Mouse (Mus musculus): ENCODE measurements around the gene Tmem63b.

Tmem63b gene

DNA sequence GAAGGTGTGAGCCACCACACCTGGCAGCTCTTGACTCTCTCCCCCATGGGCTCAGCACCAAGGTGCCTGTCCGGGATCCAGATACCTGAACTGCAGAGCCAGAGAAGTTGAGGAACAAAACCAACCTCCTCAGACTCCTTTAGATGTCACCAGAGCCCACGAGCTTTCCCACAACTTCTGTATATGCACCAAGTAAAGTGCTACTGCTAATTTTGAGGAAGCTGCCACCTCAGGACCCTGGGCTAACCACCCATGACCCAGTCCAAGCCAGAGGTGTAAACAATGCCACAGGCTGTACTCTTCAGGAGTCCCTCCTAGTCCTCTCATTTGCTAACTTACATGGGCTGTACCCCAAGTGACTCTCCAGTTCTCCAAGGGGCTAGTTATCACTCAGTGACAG lies 14.1 kb downstream of the Tmem63b start:
- no peak for DNase-seq (ENCODE audit: low read depth, low spot score)

DNA sequence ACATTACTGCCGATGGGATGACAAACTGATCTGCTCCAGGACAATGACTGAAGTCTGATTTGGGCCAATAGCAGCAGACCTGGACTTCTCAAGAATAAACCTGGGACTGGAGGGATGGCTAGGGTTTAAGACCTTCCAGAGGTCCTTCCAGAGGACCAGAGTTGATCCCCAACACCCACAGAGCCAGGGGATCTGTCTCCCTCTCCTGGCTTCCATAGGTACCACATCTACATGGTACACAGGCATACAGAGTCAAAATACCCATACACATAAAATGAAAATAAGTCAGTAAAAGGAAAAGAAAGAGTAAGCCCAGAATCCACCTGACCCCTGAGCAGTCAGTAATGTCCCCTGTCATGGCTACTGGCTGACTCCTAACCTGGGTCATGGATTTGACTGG lies 14.9 kb downstream of the Tmem63b start:
- peak; percentile 32 for DNase-seq (ENCODE audit: low read depth, low spot score)

DNA sequence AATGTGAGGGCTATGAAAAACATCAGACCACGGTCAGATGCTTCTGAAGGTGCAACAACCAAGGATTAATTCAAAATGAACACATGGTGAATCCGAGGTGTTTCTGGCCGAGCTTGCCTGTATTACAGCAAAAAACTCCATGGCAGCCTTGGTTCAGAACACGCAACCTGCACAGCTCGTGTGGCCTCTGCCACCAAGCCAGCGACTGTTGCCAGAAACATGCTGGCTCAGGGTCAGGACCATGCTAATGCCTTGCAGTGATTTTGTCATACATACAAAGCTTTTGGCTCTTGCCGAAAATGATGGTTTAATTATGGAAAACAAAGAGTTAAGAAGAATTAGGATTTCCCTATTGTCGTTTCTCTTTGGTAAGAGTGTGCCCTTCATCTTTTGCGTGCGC lies 18.7 kb downstream of the Tmem63b start:
- no peak for DNase-seq (ENCODE audit: low read depth, low spot score)

DNA sequence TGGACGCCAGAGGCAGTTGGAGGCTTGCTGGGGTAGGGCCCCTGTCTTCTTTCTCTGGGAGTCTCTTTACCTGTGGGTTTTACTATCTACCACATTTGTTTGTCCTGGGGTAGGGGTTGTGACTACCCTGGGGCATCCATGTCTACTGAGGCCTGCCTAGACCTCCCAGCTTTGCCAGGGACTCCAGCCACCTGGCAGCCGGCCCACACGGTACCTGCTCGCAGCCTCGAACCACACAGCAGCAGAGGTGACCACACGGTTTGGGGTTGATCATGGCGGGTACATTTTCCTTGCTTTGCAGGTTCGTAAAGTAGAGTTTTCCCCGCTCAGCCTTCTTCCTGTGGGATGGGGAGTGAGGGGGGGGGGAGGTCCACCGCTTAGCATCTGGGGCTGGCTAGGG lies 19.2 kb downstream of the Tmem63b start:
- no peak for DNase-seq (ENCODE audit: low read depth, low spot score)

DNA sequence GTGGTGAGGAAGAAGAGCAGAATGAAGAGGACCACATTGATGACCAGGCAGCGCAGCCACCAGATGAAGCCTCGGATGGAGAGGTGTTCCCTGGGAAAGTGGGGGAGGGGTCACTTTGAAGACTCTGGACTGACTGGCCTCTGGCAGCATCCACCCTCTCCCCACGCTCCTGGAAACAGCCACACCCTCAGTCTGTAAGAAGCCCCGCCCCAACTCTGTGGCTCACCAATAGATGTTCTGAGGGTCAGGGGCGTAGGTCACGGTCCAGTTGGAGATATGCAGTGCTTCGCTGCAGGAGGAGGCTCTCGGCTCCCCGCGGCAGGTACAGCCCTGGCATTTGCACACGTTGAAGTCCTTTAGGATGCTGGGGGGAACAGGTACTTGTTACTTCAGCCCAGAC lies 20.6 kb downstream of the Tmem63b start:
- no peak for DNase-seq (ENCODE audit: low read depth, low spot score)

DNA sequence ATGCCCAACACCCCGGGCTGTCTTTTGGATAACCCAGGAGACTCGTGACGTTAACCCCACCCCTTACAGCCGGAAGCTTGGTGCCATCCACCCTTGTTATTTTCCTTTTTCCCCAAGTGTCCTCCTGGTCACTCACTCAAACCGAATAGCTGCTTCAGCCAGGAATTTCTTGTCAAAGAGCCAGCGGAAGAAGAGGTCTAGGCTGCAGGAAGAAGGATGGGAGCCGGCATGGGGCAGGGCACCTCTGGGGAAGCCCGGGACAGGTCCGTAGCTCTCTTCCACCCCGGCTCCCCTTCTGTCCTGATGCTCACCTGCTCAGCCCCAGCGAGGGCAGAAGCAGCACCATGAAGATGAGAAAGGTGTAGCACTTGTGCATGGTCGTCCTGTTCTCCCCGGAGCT lies 22.1 kb downstream of the Tmem63b start:
- DNase-seq (ENCODE audit: low read depth, low spot score), result no peak

DNA sequence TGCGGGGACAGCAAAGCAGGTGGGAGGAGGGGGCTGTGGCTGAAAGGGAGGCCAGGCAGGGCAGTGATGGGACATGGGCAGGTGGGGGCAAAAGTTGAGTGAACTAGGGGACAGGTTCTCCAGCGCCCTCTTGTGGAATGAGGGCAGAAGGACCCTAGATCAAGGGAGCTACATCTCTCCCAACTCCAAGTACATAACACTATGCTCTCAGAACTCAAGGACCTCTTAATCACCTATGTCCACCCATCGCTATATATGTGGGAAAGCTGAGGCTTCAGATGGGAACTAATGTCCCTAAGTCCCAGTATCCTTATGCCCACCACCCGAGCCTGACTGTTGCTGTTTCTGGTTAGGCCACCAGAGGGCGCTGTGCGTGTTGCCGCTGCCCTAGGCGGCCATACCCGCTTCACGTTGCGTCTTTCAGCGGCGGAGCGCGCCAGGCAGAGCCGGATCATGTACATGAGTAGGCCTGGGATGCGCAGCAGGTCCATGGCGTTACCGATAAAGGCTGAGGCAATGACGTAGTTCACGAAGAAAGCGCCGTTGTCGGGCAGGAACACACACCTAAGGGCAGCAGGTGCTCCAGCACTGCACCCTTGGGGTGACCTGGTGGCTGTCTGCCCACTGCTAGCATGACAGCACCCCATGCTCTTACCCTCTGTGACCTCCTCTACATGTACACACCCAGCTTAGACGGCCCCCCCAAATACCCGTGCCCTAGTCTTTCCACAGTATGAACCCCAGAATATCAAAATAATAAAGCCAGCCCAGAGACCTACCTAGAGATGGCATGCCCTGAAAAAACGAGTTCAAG lies 23.4 kb downstream of the Tmem63b start:
- peak; percentile 39 for DNase-seq (ENCODE audit: low read depth, low spot score)

DNA sequence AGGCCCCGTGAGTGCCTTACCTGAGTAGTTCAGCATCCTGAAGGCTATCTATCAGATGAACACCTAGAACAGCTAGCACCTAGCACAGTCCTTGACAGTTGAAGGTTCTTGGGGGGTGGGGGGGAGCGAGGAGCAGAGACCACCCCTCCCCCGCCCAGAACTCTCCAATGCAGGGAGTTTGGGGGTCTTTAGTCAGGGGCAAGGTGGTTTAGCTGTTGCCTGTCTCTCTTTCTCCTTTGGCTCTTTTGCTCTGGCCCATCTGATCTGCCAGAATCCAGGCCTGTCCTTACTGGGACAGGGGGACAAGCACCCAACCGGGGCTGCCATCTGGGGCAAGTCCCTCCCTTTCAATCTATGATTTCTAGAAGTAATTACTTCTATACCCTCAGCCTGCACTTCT lies 27.5 kb downstream of the Tmem63b start, which contains the start of gene Capn11:
Gene Capn11, minus strand, starts transcription at position 101 of the 400 bp plus-strand sequence.
- DNase-seq (ENCODE audit: low read depth, low spot score), result no peak

DNA sequence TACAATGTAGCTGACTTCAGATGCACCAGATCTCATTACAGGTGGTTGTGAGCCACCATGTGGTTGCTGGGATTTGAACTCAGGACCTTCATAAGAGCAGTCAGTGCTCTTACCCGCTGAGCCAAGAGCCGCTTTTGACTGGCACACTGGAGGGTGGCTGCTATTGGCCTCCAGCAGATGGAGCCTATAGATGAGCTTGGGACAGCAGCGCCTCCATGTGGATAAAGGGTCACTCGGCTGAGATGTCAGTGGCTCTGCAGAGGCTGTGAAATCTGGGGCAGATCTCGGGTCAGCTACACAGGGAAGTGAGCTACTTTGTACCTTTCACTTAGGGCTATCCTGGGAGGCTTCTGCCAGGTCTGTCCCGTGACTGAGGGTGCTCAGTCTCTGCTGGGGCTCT lies 30.9 kb downstream of the Tmem63b start:
- peak; percentile 59 for DNase-seq (ENCODE audit: low read depth, low spot score)

DNA sequence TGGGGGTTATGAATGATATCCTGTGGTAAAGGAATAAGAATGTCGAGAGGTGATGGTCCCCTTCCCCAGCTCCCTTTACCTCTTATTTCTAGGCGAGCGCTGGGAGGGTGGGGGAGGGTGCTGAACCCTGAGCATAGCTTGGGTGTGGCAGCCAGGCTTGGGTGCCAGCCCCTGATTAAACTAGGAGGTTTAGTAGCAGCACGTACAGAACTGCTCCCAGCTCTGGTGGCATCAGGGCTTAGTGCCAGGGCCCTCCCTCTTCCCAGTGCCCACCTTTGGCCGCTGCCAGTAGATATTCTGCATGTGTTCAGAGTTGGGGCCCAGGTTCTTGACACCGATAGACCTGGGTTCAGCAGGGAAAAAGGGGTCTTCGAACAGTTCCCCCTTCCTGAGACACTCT lies 33.5 kb downstream of the Tmem63b start:
- DNase-seq (ENCODE audit: low read depth, low spot score), result no peak

DNA sequence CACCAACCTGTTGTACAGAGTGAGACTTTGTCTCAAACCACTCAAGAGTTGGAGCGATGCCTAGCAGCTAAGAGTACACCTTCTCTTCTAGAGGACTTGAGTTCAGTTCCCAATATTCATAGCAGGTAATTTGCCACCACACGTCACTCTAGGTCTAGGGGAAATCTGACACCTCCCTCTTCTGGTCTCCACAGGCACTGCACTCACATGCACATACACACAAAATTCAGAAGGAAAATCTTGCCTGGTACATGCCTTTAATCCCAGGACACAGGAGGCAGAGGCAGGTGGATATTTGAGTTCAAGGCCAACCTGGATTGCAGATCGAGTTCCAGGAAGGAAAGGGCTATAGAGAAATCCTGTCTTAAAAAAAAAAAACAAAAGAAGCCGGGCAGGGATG lies 42.5 kb downstream of the Tmem63b start:
- no peak for DNase-seq (ENCODE audit: low read depth, low spot score)

DNA sequence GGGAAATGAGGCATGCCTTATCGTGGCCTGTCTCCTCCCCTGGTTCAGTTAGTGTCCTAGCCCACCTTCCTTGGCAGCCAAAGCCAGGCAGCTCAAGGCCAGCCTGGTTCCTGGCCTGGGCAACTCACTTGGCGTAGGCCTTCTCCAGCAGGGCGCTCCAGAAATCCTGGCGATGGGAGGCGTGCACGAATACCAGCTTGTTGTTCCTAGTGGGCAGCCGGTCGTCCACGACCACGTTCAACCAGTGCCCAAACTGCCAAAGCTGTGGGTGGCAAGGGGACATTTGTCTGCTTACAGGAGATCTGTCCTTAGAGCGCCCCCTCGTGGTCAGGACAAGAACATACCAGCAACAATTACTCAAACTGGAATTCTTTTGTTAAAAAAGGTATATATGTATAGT lies 44.0 kb downstream of the Tmem63b start:
- peak; percentile 77 for DNase-seq (ENCODE audit: low read depth, low spot score)

DNA sequence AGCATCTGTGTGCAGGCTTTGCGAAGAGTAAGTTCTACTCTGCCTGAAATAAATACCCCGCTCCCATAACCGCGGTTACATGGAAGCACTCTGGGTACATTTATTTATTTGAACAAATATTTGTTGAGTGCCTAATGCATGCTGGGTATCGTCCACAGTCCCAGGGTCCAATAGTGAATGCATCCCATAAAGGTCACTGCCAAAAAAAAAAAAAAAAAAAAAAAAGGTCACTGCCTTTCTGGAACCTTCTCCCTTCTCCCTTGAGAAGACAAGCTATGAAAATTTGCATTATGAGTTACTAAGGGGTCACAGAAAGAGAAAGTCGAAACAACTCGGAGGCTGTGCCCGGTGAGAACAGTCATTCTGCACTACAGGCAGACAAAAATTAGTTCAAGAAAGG lies 44.7 kb downstream of the Tmem63b start:
- DNase-seq (ENCODE audit: low read depth, low spot score), result no peak

DNA sequence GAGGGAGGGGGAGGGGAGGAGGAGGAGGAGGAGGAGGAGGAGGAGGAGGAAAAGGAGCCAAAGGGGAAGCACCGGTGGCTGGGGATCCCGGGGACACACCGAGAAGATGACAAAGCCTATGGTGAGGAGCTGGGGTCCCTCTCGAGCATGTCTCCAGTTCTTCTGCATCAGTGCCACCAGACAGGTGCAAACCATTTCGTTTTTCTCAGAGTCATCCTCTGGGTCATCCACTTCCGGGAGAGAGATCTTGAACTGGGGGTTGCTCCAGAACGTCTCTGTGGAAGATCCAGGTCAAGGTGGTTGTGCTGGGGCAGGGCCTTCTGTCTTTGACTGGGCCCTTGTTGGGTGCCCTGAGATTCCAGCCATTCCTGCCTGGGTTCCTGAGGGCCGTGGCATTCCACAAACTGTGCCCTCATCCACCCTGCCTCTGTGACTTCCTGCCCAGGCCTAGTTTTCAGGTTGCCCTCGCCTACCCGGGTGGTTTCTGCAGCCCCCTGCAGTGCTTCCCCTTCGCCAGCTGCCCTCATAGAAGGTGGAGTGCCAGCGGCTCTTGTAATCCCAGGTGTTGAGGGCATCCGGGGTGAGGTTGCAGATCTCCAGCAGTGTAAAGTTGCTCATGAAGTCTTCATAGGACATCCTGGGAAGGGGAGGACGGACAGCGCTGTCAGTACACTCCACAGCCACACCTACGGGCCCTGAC lies 48.0 kb downstream of the Tmem63b start:
- DNase-seq (ENCODE audit: low read depth, low spot score), result no peak

DNA sequence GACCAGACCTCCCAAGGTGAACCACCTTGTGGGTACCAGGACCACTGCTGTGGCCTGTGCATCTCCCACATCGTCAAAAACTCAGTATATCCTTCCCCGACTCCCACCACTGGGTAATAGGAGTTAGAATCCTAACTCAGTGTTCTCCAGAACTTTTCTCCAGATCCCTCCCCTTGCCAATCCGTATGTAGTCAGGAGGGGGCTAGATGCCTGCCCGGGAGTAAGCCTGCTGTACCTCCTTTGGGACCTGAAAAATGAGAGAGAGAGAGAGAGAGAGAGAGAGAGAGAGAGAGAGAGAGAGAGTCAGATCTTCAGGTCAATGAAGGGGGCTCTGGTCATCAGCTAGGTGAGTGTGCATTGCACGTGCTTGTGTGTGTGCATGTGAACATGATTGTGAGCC lies 52.7 kb downstream of the Tmem63b start:
- peak; percentile 51 for DNase-seq (ENCODE audit: low read depth, low spot score)

DNA sequence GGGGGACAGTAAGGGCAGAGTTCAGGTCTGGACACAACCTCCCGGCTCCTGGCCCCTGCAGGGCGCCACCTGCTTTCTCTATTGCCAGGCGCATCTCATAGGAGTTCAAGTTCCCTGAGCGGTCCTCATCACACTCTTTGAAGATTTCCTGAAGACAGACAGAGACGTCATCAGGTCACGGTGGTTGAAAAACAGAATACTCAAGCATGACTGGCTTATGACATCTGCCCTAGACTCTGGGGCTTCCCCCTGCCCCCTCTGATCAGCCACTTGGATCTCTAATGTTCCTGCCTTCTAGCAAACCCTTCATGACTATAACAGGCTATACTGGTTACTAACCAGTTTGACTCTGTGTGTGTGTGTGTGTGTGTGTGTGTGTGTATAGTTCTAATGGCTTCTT lies 54.8 kb downstream of the Tmem63b start:
- no peak for DNase-seq (ENCODE audit: low read depth, low spot score)

DNA sequence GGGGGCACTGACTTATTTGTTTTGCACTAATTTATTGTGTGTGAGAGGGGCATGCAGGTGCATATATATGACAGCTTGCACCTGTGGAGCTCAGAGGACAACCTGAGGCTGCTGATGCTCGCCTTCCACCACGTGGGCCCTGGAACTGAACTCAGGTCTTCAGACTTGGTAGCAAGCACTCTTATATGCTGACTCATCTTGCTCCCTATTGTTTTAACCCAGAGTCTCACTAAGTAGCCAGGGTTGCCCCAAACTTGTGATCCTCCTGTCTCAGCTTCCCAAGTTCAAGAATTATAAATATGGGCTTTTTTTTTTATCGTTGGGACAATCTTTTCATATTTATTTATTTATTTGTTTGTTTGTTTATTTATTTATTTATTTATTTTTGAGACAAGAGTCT lies 55.7 kb downstream of the Tmem63b start:
- DNase-seq (ENCODE audit: low read depth, low spot score), result no peak

DNA sequence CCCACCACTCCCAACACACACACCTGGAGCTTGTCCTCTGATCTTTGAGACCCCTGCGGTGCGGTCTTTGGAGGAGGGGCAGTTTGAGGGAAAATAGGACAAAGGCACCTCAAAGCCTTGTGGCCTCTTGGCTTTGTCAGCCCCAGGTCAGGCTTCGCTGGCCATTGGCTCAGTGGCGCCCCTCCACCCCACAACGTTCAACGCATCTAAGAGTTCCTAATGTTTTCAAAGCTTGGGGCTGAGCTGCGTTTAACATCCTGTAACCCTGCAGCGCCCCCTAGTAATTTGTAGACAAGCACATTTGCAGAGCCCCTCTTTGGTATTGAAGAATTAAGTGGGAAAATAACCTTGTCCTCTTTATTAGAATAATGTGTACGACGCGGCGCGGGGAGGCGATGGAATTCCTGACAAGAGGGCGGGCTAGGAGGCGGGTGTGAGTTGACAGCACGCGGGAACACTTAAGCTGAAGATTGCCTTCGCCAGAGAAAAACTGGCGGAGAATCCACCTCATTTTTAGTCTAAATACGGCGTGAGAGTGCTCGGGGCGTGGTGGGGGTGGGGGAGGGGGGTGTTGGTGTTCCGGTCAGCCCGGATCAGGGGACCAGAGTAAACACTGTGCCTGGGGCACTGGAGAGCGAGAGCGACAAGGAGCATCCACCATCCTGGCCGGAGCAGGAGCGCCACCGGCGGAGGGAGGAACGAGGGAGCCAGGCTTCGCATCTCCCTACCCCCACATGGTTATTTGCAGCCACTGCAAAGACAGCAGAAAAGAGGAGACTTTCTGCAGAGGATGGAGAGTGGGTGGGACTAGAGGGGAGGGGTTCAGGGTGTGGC lies 56.6 kb downstream of the Tmem63b start:
- DNase-seq (ENCODE audit: low read depth, low spot score), result no peak

DNA sequence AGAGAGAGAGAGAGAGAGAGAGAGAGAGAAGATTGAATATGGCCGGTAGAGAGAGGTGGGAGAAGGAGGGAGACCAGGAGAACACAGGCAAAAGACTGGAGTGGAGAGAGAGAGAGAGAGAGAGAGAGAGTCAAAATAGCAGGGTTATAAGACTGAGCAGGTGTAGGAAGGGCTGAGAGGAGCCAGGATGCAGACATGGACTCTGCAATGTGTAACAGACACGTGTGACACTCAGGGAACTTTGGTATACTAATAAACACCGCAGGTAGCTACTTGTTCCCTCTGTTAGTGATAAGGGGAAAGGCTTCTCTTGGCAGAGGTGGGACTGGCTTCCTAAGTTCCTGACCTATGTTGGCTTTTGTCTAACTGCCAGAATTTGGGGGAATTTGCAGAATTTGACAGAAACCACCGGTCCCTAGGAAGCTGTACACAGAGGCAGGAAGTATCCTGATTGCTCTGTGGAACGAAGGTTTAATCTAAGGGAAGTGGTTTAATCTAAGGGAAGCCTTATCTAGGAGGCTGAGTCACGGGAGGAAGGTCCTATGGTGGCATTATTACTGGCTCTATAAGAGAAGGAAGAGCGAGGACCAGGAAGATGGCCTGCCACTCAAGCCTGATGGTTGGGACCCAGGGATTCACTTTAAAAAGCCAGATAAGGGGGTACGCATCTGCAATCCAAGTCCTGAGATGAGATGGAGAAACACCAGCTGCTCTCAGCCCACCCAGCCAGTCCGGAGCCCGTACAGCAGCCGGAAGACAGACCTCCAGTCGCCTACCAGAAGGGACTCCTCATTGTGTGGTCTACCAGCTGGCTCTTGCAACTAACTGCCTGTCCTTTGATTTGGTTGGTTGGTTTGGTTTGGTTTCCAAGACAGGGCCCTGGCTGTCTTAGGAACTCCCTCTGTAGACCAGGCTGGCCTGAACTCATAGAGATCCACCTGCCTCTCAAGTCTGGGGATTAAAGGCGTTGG lies 57.5 kb downstream of the Tmem63b start:
- no peak for DNase-seq (ENCODE audit: low read depth, low spot score)

DNA sequence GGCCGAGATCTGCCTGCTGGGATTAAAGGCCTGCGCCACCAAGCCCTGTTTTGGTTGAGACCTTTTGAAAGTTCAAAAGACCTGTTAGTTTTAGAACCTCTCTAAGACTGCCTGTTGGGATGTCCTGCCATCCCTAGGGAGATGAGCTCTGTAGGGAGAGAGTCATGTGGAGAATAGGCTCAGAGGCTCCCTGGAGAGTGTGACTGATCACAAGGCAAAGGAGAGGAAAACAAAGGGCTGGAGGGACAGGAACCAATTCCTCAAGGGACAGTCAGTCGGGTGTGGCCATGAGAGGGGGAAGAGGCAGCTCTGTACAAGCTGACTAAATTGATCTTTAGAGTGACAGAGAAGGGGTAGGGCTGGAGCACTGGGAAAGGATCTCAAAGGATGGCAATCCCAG lies 58.5 kb downstream of the Tmem63b start:
- DNase-seq (ENCODE audit: low read depth, low spot score), result peak; percentile 31

DNA sequence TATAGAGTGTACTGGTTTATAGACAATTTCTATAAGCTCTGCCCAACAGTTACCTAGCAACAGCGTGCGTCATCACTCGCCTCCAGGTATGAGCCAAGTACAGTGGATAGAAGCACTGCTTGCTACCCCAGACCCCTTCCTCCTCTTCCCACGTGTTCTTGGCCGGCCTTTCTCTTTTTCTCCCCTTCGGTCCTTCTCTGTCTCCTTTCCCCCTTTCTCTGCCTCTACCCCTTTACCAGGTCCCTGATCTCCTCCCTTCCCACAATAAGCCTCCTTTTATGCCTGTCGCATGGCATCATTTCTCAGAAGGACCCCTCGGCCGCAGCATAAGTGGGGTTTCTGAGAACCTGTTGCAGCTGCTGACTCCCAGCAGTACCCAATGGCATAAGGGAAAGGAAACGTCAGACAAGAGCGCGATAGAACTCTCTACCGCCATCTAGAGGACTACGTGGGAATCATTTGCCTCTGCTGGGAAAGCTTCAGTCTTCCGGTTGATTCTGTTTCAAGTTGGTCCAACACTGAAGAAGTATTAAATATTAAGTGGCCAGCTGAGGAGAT lies 60.0 kb downstream of the Tmem63b start:
- peak; percentile 94 for DNase-seq (ENCODE audit: low read depth, low spot score)
